Comparison of ENCODE assay signal across 14 mouse cellular contexts in the genomic region with DNA sequence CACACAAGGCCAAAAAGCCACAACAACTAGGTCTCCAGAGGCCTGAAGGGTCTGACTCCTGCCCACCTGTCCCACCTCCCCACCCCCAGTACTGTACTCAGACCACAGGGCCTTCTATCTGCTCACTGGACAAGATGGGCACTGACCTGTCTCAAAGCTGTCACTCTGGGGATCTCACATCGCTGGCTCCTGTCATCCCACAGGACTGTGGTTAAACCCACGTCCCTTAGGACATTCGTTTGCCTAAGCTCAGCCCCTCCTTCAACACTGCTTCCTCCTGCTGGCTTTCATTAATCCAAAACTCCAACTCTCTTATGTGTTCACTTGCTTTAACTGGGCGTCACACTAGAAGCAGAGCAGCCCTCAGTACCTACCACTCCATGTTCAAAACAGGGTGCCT.
DNase-seq lines count a peak whose midpoint lies in the region; ATAC-seq and TF ChIP-seq lines count a peak whose summit lies in the region.
"Had no signal": no experiment of that assay in that cellular context is flagged by ENCODE, and none has a peak within 500 bp of the region (broad histone marks: within the 10 kb centered on the region; RNA-seq: fewer than 3 reads in every experiment).

No protein-coding gene starts in this region.

- H3K4me1 ChIP-seq in heart, embryonic 11.5 days (ENCODE audit: control insufficient read depth, insufficient read depth, low read length), result peaks cover 35% of the 10 kb centered on the region
- no peaks in the 10 kb centered on the region for H3K4me1 ChIP-seq in kidney, embryonic 16.5 days (ENCODE audit: insufficient read depth, low read length)
- H3K4me1 ChIP-seq in embryonic facial prominence, embryonic 15.5 days, result 0 out of 2 replicates have a peak, but pooled peaks cover 7% of the 10 kb centered on the region
- H3K4me1 ChIP-seq in cerebellum, adult 2 months (ENCODE audit: control insufficient read depth, insufficient read depth, low read length), result peaks cover 24% of the 10 kb centered on the region

- TF ChIP-seq POLR2A in cerebellum, adult 2 months (IDR thresholded peaks at IDR 0.05; ENCODE audit: borderline replicate concordance, insufficient read depth, low read length), result no peak

- H3K9ac ChIP-seq in heart, embryonic 11.5 days (ENCODE audit: low read depth, low read length), result no peak overlapping the region
- H3K9ac ChIP-seq in kidney, embryonic 16.5 days (replicated peaks; ENCODE audit: low read length), result no peak overlapping the region
- H3K9ac ChIP-seq in embryonic facial prominence, embryonic 15.5 days, result no peak overlapping the region
- H3K9ac ChIP-seq: lung, embryonic 14.5 days; neural tube, embryonic 13.5 days had no signal

- H3K4me2 ChIP-seq in heart, embryonic 11.5 days, result no peak overlapping the region
- H3K4me2 ChIP-seq in kidney, embryonic 16.5 days (replicated peaks; ENCODE audit: low read depth, low read length), result no peak overlapping the region
- H3K4me2 ChIP-seq in embryonic facial prominence, embryonic 15.5 days (replicated peaks), result no peak overlapping the region
- H3K4me2 ChIP-seq: lung, embryonic 14.5 days; neural tube, embryonic 13.5 days had no signal

- ATAC-seq in heart, embryonic 11.5 days (replicated peaks; ENCODE audit: insufficient number of reproducible peaks, low FRiP score, low TSS enrichment), result no peak
- ATAC-seq in kidney, embryonic 16.5 days (ENCODE audit: low FRiP score, low TSS enrichment), result 0 out of 2 replicates have a peak, but pooled peaks have one; percentile 27
- ATAC-seq in embryonic facial prominence, embryonic 15.5 days (ENCODE audit: insufficient number of reproducible peaks, low FRiP score, low TSS enrichment, low read depth), result peak; percentile 51
- ATAC-seq: CD4-positive, CD25-positive, alpha-beta regulatory T cell, adult 4 months; inflammation-experienced regulatory T-cells, adult 6 months had no signal

- H3K27ac ChIP-seq in heart, embryonic 11.5 days (ENCODE audit: low read depth, low read length), result peak overlapping the region; percentile 38
- no peak overlapping the region for H3K27ac ChIP-seq in kidney, embryonic 16.5 days (ENCODE audit: low read length)
- no peak overlapping the region for H3K27ac ChIP-seq in embryonic facial prominence, embryonic 15.5 days (replicated peaks)
- H3K27ac ChIP-seq in cerebellum, adult 2 months (ENCODE audit: insufficient read depth, low read length), result no peak overlapping the region
- H3K27ac ChIP-seq: limb, embryonic 10.5 days; macrophage had no signal

- H3K4me3 ChIP-seq in heart, embryonic 11.5 days (ENCODE audit: low read depth, low read length), result no peak overlapping the region
- no peak overlapping the region for H3K4me3 ChIP-seq in kidney, embryonic 16.5 days (ENCODE audit: low read length)
- no peak overlapping the region for H3K4me3 ChIP-seq in embryonic facial prominence, embryonic 15.5 days (replicated peaks)
- H3K4me3 ChIP-seq in cerebellum, adult 2 months (replicated peaks; ENCODE audit: insufficient read depth, low read depth, low read length), result no peak overlapping the region
- H3K4me3 ChIP-seq: limb, embryonic 10.5 days; neural tube, embryonic 13.5 days had no signal

- H3K27me3 ChIP-seq in heart, embryonic 11.5 days (ENCODE audit: control insufficient read depth, insufficient read depth, low read length), result no peaks in the 10 kb centered on the region
- H3K27me3 ChIP-seq in kidney, embryonic 16.5 days (ENCODE audit: insufficient read depth, low read length), result no peaks in the 10 kb centered on the region
- H3K27me3 ChIP-seq in embryonic facial prominence, embryonic 15.5 days, result no peaks in the 10 kb centered on the region
- H3K27me3 ChIP-seq in cerebellum, adult 2 months (ENCODE audit: control insufficient read depth, insufficient read depth, low read length), result no peaks in the 10 kb centered on the region
- H3K27me3 ChIP-seq: neural tube, embryonic 13.5 days had no signal

- no peak for TF ChIP-seq CTCF in cerebellum, adult 2 months (IDR thresholded peaks at IDR 0.05; ENCODE audit: borderline replicate concordance, insufficient read depth, low read depth, low read length)

- no peak for DNase-seq in heart, adult 8-10 months (ENCODE audit: low spot score)
- DNase-seq in kidney, adult 8-10 months, result no peak
- DNase-seq in MN1 (ENCODE audit: low spot score), result peak; percentile 72
- DNase-seq in cerebellum, adult 2 months, result no peak
- DNase-seq: layer of hippocampus, postnatal 36 days had no signal

- H3K36me3 ChIP-seq in heart, embryonic 11.5 days (ENCODE audit: control insufficient read depth, insufficient read depth, low read length), result no peaks in the 10 kb centered on the region
- no peaks in the 10 kb centered on the region for H3K36me3 ChIP-seq in kidney, embryonic 16.5 days (ENCODE audit: insufficient read depth, low read length)
- H3K36me3 ChIP-seq in embryonic facial prominence, embryonic 15.5 days, result no peaks in the 10 kb centered on the region
- H3K36me3 ChIP-seq: limb, embryonic 10.5 days; neural tube, embryonic 13.5 days had no signal

- WGBS in heart, embryonic 11.5 days (ENCODE audit: insufficient replicate concordance), result 34% methylated on average over 4 of the region's 4 CpGs
- 56% methylated on average over 4 of the region's 4 CpGs for WGBS in kidney, embryonic 16.5 days
- WGBS in embryonic facial prominence, embryonic 15.5 days, result 26% methylated on average over 4 of the region's 4 CpGs
- 48% methylated on average over 4 of the region's 4 CpGs for WGBS in cerebellum, adult 2 months

- H3K9me3 ChIP-seq in heart, embryonic 11.5 days (replicated peaks; ENCODE audit: control insufficient read depth, low read length), result no peaks in the 10 kb centered on the region
- no peaks in the 10 kb centered on the region for H3K9me3 ChIP-seq in kidney, embryonic 16.5 days (ENCODE audit: low read length)
- no peaks in the 10 kb centered on the region for H3K9me3 ChIP-seq in embryonic facial prominence, embryonic 15.5 days (replicated peaks)
- H3K9me3 ChIP-seq: limb, embryonic 10.5 days; neural tube, embryonic 13.5 days had no signal
